Mouse (Mus musculus): ENCODE measurements at regions not wholly inside any gene's neighbourhood (a gene's known extent, or its start where the extent isn't known, plus 50 kb on each side); places are given as distances from the start of the nearest gene placed in this dataset.

DNA sequence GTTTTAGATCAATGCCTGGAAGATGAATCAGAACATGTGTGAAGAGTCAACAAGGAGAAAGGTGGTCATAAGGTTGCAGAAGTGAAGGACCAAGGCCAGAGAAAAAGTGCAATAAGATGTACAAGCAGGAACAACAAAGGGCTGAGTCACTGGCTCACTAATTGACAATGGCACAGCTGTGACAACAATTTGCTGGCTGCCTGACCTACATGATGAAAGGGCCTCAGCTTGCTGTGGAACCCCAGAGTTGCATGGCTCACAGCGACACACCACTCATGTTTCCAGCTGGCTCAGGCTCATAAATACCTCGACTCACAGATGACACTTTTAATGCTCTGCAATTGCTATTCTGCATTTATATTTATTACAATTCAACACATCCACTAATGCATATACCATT lies 799.3 kb upstream of the Nr2f1 start:
- Histone ChIP-seq H3K27me3 (no peaks in the 10 kb centered on the region), H3K9ac (replicated peaks) (no peak overlapping the region), H3K9me3 (no peaks in the 10 kb centered on the region), H3K27ac (no peak overlapping the region), H3K36me3 (no peaks in the 10 kb centered on the region), H3K4me2 (replicated peaks) (no peak overlapping the region), H3K4me1 (replicated peaks) (no peaks in the 10 kb centered on the region), H3K4me3 (replicated peaks) (no peak overlapping the region)
- WGBS: 40% methylated on average over 2 of the region's 2 CpGs
- ATAC-seq: no peak

DNA sequence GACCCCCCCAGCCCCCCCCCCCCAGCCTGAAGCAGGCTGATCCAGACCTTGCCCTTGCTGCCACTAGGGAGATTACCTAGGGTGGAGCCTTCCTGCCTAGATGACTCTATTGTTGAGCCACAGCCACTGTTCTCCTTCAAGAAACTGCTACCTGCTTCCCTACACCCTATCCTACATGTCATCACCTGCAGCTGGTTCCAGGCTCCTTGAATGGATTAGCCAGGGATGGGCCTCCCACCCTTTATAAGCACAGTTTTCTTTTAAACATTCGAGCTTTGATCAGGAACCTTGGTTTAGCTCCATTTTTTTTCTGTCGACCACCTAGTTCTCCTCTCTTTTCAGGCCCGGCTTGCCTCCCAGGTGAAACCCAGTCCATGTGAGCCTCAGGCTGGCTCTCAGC lies 792.8 kb upstream of the Nr2f1 start:
- H3K27me3 ChIP-seq: no peaks in the 10 kb centered on the region
- no peak overlapping the region for H3K4me2 ChIP-seq (replicated peaks)
- H3K4me3 ChIP-seq (replicated peaks): no peak overlapping the region
- 85% methylated on average over 3 of the region's 3 CpGs for WGBS
- H3K4me1 ChIP-seq (replicated peaks): no peaks in the 10 kb centered on the region
- H3K27ac ChIP-seq: no peak overlapping the region
- no peaks in the 10 kb centered on the region for H3K9me3 ChIP-seq
- H3K9ac ChIP-seq (replicated peaks): no peak overlapping the region
- ATAC-seq: no peak
- no peaks in the 10 kb centered on the region for H3K36me3 ChIP-seq

DNA sequence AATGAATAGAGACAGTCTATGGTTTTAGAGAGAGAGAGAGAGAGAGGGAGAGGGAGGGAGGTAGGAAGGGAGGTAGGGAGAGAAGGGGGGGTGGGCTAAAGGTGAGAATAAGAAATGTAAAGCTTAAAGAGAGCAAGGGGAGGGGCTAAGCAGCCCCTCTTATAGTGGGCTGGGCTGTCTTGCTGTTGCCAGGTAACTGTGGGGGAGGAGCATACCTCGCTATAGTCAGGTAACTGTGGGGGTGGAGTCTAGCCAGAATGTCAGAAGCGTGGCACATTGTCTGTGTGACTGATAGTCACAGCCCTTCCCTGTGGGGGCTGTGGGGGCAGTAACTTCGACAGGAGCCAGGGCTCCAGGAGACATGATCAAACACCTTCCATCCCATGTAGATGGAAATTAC lies 786.4 kb upstream of the Nr2f1 start:
- no peaks in the 10 kb centered on the region for H3K4me1 ChIP-seq (replicated peaks)
- no peak overlapping the region for H3K4me2 ChIP-seq (replicated peaks)
- no peak overlapping the region for H3K4me3 ChIP-seq (replicated peaks)
- ATAC-seq: no peak
- no peak overlapping the region for H3K27ac ChIP-seq
- no peaks in the 10 kb centered on the region for H3K9me3 ChIP-seq
- WGBS: 38% methylated on average over 3 of the region's 3 CpGs
- no peak overlapping the region for H3K9ac ChIP-seq (replicated peaks)
- no peaks in the 10 kb centered on the region for H3K36me3 ChIP-seq
- no peaks in the 10 kb centered on the region for H3K27me3 ChIP-seq

DNA sequence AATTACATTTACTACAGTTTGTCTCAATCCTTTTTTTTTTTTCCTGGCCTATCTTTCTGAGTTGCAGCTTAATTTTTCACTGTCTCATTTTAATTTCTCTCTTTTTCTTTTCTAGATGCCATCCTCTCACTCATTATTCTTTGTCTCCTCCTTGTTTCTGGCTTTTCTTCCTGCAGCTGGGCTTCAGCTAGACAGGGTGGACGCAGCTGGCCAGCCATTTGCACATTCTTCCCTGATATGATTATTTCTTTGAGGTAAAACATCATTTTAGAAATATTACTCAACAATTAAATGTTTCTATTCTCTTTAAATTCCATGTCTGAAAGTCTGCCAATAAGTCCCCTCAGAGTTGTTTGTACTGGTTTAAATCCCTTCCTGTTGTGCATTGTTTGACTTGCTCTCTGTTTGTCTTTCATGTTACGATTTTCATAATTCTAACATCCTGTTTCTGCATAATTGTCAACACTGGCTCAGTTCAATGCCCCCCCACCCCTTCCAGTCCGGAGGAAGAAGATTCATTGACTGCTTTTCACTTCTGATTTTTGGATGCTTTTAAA lies 777.7 kb upstream of the Nr2f1 start:
- H3K4me2 ChIP-seq (replicated peaks): no peak overlapping the region
- ATAC-seq: no peak
- no peaks in the 10 kb centered on the region for H3K4me1 ChIP-seq (replicated peaks)
- H3K9ac ChIP-seq (replicated peaks): no peak overlapping the region
- no peak overlapping the region for H3K4me3 ChIP-seq (replicated peaks)
- H3K9me3 ChIP-seq: no peaks in the 10 kb centered on the region
- no peak overlapping the region for H3K27ac ChIP-seq
- 83% methylated on average over 3 of the region's 3 CpGs for WGBS
- H3K36me3 ChIP-seq: no peaks in the 10 kb centered on the region
- H3K27me3 ChIP-seq: no peaks in the 10 kb centered on the region

DNA sequence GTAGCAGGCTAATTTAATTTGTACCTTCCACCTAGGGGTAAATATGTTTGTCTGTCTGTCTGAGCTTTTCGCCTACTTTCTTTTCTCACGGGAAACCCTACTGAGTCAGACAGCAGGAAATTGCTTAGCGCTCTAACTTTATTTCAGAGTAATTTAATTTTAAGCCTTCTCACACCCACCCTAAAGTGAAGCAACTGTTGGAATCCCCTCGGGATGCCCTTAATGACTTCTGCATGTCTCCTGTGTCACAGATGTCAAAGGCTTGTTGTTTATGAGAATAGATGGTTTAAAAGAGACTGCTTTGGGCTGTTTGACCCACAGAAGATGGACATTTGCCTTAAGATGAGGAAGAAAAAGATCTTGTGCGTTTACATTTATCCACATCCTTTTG lies 738.8 kb upstream of the Nr2f1 start:
- no peak; the same call in 1 of the 2 replicates for ATAC-seq
- WGBS: 21% methylated on average over 5 of the region's 5 CpGs
- Histone ChIP-seq H3K4me2 (replicated peaks) (no peak overlapping the region), H3K36me3 (no peaks in the 10 kb centered on the region), H3K9me3 (no peaks in the 10 kb centered on the region), H3K27me3 (no peaks in the 10 kb centered on the region), H3K4me1 (replicated peaks) (peaks cover 21% of the 10 kb centered on the region), H3K4me3 (replicated peaks) (no peak overlapping the region), H3K27ac (peak overlapping the region; percentile 55; the same call in 1 of the 2 replicates), H3K9ac (replicated peaks) (no peak overlapping the region)

DNA sequence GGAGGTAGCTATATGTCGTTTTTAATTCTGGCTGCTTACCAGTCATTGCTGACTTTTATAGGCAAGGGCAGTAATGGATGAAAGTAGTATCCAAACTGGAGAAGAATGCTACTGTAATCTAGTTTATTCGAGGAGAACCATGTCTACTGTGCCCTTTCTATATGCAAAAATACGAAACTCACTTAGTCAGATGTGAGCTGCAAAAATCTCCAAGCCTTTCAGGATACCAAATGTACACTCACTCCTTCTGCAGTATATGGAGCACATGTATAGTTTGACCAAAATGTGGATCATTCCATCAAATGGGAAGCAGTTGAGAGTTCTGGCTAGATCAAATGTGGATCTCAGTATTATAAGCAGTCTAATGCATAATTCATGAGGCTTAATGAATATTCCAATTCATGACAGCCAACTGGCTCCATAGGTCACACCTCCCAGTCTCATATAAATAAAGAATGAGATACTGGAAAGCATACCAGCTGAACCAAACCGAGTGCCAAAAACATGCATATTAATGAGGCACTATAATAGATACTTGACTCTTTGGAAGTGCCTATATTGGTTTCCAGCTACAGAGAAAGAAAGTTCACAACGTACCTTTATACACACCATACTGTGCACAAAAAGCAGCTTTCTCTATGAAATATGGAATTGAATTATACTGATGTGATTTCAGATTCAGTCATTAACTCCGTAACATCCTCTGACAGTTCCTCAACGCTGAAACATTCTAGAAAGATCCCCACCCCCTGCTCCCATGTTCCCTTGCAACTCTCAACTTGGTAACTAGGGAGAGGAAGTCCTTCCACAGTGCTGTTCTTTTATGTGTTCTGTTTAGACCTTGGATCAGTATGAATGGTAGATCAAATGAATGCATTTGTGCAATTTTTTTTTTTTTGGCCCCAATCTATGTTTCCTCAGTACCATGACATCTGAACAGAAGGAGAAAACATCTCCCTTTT lies 738.1 kb upstream of the Nr2f1 start:
- Histone ChIP-seq H3K27me3 (no peaks in the 10 kb centered on the region), H3K27ac (peak overlapping the region; percentile 64), H3K4me1 (replicated peaks) (peaks cover 21% of the 10 kb centered on the region), H3K36me3 (no peaks in the 10 kb centered on the region), H3K4me3 (replicated peaks) (no peak overlapping the region), H3K4me2 (replicated peaks) (no peak overlapping the region), H3K9me3 (no peaks in the 10 kb centered on the region), H3K9ac (replicated peaks) (no peak overlapping the region)
- ATAC-seq: peak; percentile 91
- WGBS: 32% methylated on average over 7 of the region's 7 CpGs

DNA sequence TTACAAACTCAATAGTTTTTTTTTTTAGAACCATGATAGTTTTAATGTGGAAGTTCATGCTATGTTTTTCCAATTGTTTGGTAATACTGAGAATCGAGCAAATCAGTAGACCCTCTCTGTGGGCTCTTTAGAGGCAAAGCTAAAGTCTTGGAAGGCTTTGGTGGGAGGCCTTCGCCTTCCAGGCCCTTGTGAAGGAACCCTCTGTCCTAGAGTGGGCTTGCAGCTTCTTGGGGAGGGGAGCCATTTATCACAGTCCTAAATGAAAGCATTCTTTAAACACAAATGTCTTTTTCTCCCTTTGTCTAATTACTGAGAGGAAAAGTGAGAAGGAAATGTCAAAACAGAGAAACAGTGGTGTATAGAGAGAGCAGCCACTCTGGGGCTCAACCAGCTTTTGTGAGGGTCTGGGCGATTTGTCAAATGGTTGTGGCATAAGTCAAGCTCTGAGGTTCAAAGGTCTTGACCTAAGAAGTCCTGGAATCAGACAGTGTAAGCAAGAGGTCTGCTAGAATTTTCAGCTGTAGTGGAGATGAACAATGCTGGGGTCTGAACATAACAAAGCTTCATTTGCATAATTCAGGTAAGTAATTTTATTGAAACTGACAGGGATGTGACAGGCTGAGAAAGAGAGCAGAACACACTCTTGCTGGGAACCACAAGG lies 736.6 kb upstream of the Nr2f1 start:
- H3K4me2 ChIP-seq (replicated peaks): no peak overlapping the region
- H3K27ac ChIP-seq: 0 out of 2 replicates have a peak overlapping the region, but pooled peaks have one; percentile 16
- no peaks in the 10 kb centered on the region for H3K27me3 ChIP-seq
- no peaks in the 10 kb centered on the region for H3K36me3 ChIP-seq
- H3K4me3 ChIP-seq (replicated peaks): no peak overlapping the region
- WGBS: 10% methylated on average over 3 of the region's 3 CpGs
- no peaks in the 10 kb centered on the region for H3K9me3 ChIP-seq
- no peak overlapping the region for H3K9ac ChIP-seq (replicated peaks)
- H3K4me1 ChIP-seq (replicated peaks): peaks cover 21% of the 10 kb centered on the region
- peak; percentile 43 for ATAC-seq

DNA sequence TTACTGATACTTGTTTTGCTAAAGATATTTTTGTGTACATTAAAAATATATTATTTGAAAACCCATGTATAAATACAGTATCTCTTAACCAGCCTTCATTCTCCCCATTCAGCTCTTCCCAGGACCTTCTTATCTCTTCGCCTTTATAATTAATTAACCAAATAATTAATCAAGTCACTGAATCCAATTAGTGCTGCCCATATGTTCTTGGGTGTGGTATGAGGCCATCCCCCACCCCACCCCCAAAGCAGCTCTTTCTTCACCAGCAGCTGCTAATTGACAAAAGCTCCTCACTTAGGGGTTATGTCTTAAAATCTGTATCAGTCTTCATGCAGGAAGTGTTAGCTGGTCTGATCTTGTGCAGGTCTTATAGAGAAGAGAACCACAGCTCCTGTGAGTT lies 728.8 kb upstream of the Nr2f1 start:
- no peak for ATAC-seq
- Histone ChIP-seq H3K4me3 (replicated peaks) (no peak overlapping the region), H3K4me2 (replicated peaks) (no peak overlapping the region), H3K9ac (replicated peaks) (no peak overlapping the region), H3K36me3 (no peaks in the 10 kb centered on the region), H3K27ac (no peak overlapping the region), H3K9me3 (no peaks in the 10 kb centered on the region), H3K4me1 (replicated peaks) (no peaks in the 10 kb centered on the region), H3K27me3 (no peaks in the 10 kb centered on the region)
- 68% methylated on average over 1 of the region's 1 CpGs for WGBS

DNA sequence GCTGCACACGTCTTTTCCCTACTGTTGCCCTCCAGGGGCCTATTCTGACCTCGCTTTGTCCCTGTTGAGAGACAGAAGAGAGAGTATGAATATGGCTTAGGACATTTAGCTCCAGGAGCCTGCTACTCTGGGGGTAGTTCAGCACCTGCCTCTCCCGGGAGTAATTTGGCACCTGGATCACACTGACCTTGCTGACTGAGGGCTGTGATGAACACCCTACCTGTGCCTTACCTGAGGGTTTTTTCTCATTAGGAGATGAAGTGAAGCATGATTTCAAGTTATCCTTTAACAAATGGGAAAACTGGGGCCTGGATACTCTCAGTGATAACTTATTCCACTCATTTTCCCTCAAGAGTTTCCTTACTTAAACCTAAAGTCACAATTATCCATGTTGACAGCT lies 721.2 kb upstream of the Nr2f1 start:
- H3K4me1 ChIP-seq (replicated peaks): 0 out of 2 replicates have a peak, but pooled peaks cover 4% of the 10 kb centered on the region
- no peak overlapping the region for H3K4me3 ChIP-seq (replicated peaks)
- H3K27ac ChIP-seq: no peak overlapping the region
- no peak overlapping the region for H3K4me2 ChIP-seq (replicated peaks)
- no peak for ATAC-seq
- 40% methylated on average over 3 of the region's 3 CpGs for WGBS
- no peak overlapping the region for H3K9ac ChIP-seq (replicated peaks)
- no peaks in the 10 kb centered on the region for H3K36me3 ChIP-seq
- H3K27me3 ChIP-seq: no peaks in the 10 kb centered on the region
- no peaks in the 10 kb centered on the region for H3K9me3 ChIP-seq

DNA sequence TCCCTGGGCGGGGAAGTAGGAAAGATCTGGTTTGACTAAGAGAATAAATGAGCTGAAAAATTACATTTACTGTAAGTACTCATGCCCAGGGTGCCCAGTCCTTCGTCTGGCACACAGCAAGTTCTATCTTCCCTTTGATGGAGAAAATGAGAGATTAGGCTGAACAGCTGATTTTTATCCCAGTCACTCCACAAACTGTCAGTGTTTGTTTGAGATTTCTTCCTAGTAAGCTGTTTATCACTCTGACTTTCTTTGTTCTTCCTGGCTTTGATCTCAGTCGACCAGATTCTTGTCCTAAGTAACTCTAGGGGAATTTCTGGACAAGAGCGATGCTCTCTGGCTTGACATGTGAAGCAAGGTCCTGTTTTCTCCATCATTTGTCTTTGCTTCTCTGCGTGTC lies 710.3 kb upstream of the Nr2f1 start:
- no peak for ATAC-seq
- no peaks in the 10 kb centered on the region for H3K27me3 ChIP-seq
- no peak overlapping the region for H3K9ac ChIP-seq (replicated peaks)
- no peaks in the 10 kb centered on the region for H3K36me3 ChIP-seq
- WGBS: 14% methylated on average over 5 of the region's 5 CpGs
- H3K4me3 ChIP-seq (replicated peaks): no peak overlapping the region
- no peak overlapping the region for H3K4me2 ChIP-seq (replicated peaks)
- no peak overlapping the region for H3K27ac ChIP-seq
- H3K4me1 ChIP-seq (replicated peaks): peaks cover 5% of the 10 kb centered on the region
- no peaks in the 10 kb centered on the region for H3K9me3 ChIP-seq

DNA sequence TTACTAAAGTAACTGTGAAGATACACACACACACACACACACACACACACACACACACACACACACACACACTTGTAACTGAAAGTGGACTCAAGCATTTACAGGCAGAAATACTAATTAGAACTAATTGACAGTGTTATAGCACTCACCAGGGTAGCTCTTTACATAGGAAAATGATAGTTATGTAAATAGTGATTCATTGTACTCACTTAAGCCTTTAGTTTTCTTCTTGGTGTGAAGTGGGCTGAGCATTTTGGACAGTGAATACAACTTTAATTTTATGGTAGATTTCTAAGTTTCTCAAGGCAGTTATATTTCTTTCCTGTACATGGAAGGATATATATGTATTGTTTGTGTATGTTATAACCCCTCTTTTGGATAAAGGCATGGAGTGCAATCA lies 704.5 kb upstream of the Nr2f1 start:
- H3K4me1 ChIP-seq (replicated peaks): no peaks in the 10 kb centered on the region
- ATAC-seq: no peak

DNA sequence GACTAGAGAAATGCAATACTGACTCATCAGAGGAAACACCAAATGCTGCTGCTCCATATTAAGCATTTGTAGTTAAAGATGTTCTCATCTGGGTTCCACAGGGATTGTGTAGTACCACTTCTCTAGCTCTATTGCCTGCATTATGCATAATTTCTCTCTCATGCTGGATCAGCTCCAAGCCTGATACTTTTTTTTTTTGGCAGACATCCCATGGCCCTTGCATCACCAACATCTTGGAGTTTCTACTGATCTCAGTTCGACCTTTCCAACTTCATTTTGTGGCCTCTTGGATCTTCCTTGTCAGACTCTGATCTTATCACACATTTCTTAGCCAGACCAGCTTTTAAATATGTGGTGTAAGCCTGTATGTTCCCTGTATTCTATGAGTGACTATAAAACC lies 701.1 kb upstream of the Nr2f1 start:
- Histone ChIP-seq H3K9ac (replicated peaks) (no peak overlapping the region), H3K4me1 (replicated peaks) (no peaks in the 10 kb centered on the region), H3K27ac (no peak overlapping the region), H3K4me3 (replicated peaks) (no peak overlapping the region), H3K4me2 (replicated peaks) (no peak overlapping the region), H3K36me3 (no peaks in the 10 kb centered on the region), H3K9me3 (no peaks in the 10 kb centered on the region), H3K27me3 (no peaks in the 10 kb centered on the region)
- WGBS: 80% methylated on average over 1 of the region's 1 CpGs
- ATAC-seq: no peak

More for the DNA sequence above, 704.5 kb upstream of the Nr2f1 start:
- no peak overlapping the region for H3K9ac ChIP-seq (replicated peaks)
- H3K4me3 ChIP-seq (replicated peaks): no peak overlapping the region
- no peaks in the 10 kb centered on the region for H3K27me3 ChIP-seq
- H3K4me2 ChIP-seq (replicated peaks): no peak overlapping the region
- H3K36me3 ChIP-seq: no peaks in the 10 kb centered on the region
- no peak overlapping the region for H3K27ac ChIP-seq
- H3K9me3 ChIP-seq: no peaks in the 10 kb centered on the region

Data from midbrain, embryonic 13.5 days (tissue).